Mouse (Mus musculus): ENCODE results near the gene Ireb2. TPM values are rescaled to one million over a fixed set of nuclear protein-coding genes. Genes with fewer than 3 reads are reported as not detected.

The Ireb2 gene
- polyA plus RNA-seq, 1 experiment from 2014 or later: 37.0 TPM

DNA sequence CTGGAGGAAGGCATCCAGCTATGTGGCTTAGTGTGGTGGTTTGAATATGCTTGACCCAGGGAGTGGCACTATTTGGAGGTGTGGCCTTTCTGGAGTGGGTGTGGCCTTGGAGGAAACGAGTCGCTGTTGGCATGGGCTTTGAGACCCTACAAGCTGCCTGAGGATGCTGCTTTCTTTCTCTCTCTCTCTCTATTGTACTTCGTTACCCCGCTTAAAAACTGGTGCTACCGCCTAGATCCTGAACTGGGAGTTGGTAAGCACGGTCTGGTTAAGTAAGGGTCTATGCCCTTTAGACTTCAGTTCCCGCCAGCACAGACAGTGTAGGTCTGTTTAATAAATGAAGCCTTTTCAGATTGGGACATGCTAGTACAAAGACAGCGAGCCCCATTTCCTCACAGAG lies 52.8 kb downstream of the Ireb2 start:
- H3K27ac ChIP-seq: no peak overlapping the region
- H3K4me3 ChIP-seq: peak overlapping the region; percentile 66; the same call in 1 of the 2 replicates
- H3K36me3 ChIP-seq: peaks cover 8% of the 10 kb centered on the region; the same call in 1 of the 2 replicates
- no peaks in the 10 kb centered on the region for H3K27me3 ChIP-seq
- no peak overlapping the region for H3K9ac ChIP-seq
- peak overlapping the region; percentile 78 for H3K4me2 ChIP-seq
- 73% methylated on average over 8 of the region's 8 CpGs for WGBS
- ATAC-seq (ENCODE audit: insufficient number of reproducible peaks, insufficient read depth, low FRiP score, low TSS enrichment, low read depth): no peak
- H3K4me1 ChIP-seq: peaks cover 9% of the 10 kb centered on the region
- no peaks in the 10 kb centered on the region for H3K9me3 ChIP-seq

DNA sequence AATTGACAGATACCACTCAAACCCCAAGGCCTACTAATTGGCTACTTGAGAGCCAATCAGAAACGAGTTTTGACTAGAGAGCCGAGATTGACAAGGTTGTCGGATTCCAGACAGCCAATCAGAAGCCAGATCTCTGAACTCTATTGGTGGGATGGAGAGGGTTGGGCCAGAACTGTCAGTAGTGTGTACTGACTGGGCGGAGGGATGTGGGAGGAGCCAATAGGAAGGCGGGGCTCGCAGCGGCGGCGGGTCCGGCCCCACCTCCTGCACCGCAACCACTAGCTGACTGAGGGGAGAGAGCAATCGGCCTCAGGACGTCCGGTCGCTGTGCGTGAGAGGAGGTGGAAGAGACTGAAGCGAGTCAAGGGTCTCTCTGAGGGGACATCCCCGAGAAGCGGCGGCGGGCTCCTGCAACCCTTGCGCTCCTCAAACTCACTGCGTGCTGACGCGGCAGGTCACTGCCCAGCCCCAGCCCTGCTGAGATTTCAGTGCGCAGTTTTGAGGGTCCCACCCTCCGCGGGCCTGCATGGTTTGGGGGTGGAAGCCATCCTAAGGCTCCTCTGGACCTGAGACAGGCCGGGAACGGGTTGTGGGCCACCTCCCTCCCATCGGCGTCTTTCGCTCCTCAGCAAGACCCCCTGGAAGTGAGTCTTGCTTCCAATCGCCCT lies 53.6 kb downstream of the Ireb2 start, which contains the start of gene Hykk:
Hykk (plus strand) TSS at position 274 of the 668 bp plus-strand sequence.
- peak; percentile 97 for ATAC-seq (ENCODE audit: insufficient number of reproducible peaks, insufficient read depth, low FRiP score, low TSS enrichment, low read depth)
- H3K27ac ChIP-seq: peak within 1 kb of the TSS; percentile 52; the same call in 1 of the 2 replicates
- WGBS: under 1% methylated on average over 34 of the region's 34 CpGs

DNA sequence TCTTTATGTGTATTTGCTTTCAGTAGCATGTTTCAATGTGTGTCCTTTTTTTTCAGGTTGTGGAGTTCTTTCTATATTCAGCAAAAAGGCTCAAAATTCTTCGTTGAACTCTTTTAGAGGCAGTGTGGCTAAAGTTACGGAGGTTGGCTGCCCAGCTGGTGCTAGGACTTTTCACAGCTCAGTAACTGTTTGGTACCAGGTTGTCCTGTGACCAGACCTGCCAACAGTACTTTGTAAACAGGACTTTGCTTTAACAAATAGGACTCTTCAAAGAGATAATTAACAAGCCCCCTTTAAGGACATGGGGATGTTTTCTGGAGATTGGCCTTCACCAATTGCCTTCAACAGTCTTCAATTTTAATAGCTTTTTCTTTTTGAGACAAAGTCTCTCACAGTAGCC lies 54.6 kb downstream of the Ireb2 start:
- Histone ChIP-seq H3K9me3 (no peaks in the 10 kb centered on the region), H3K27ac (no peak overlapping the region), H3K27me3 (no peaks in the 10 kb centered on the region), H3K36me3 (peaks cover 13% of the 10 kb centered on the region), H3K4me3 (peak overlapping the region; percentile 66), H3K9ac (no peak overlapping the region), H3K4me1 (peaks cover 9% of the 10 kb centered on the region), H3K4me2 (peak overlapping the region; percentile 78)
- 71% methylated on average over 2 of the region's 2 CpGs for WGBS
- no peak for ATAC-seq (ENCODE audit: insufficient number of reproducible peaks, insufficient read depth, low FRiP score, low TSS enrichment, low read depth)

More for the DNA sequence above, 53.6 kb downstream of the Ireb2 start, which contains the start of gene Hykk:
- H3K9ac ChIP-seq: peak within 1 kb of the TSS; percentile 85
- H3K36me3 ChIP-seq: peaks cover 6% of the 10 kb centered on the region
- no peaks in the 10 kb centered on the region for H3K9me3 ChIP-seq
- H3K4me2 ChIP-seq: peak within 1 kb of the TSS; percentile 78
- peaks cover 9% of the 10 kb centered on the region for H3K4me1 ChIP-seq
- H3K4me3 ChIP-seq: peak within 1 kb of the TSS; percentile 66
- no peaks in the 10 kb centered on the region for H3K27me3 ChIP-seq

DNA sequence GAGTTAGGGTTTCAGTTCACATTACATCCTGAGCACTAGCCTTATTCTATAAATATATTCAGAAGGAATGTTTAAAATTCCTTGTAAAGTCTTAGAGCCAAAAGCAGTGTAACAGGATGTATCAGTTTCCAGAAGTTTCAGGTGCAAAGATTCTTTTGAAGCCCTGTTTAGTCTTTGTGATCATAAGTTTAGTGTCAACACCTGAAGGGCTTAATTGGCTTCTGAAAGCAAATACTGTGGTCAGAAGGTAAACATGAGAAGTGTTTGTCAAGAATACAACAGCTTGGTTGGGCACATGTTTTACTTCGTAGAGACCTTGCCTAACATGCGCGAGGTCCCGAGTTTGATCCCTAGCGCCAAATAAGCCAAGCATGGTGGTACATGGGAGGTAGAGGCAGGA lies 55.2 kb downstream of the Ireb2 start:
- Histone ChIP-seq H3K27me3 (no peaks in the 10 kb centered on the region), H3K4me3 (no peak overlapping the region), H3K9ac (no peak overlapping the region), H3K9me3 (no peaks in the 10 kb centered on the region), H3K36me3 (peaks cover 13% of the 10 kb centered on the region), H3K27ac (no peak overlapping the region), H3K4me1 (peaks cover 9% of the 10 kb centered on the region), H3K4me2 (no peak overlapping the region)
- 92% methylated on average over 5 of the region's 5 CpGs for WGBS
- ATAC-seq (ENCODE audit: insufficient number of reproducible peaks, insufficient read depth, low FRiP score, low TSS enrichment, low read depth): no peak

DNA sequence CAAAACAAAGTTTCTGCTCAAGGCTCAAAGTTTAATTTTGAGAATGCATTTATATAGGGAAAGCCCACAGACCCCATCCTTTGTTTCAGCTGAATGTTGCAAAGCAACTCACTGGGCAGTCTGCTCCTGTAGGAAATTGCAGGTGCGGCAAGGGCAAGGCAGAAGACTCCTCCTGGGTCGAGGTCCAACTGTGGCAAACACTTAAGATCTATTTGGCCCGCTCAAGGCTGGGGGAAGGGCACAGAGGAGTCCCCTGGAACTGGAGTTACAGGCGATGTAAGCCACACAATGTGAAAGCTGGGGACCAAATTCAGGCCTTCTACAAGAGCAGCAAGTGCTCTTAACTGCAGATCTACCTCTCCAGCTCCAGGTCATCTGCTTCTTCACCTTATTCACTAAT lies 56.4 kb downstream of the Ireb2 start:
- H3K4me1 ChIP-seq: peaks cover 9% of the 10 kb centered on the region
- WGBS: 49% methylated on average over 4 of the region's 4 CpGs

DNA sequence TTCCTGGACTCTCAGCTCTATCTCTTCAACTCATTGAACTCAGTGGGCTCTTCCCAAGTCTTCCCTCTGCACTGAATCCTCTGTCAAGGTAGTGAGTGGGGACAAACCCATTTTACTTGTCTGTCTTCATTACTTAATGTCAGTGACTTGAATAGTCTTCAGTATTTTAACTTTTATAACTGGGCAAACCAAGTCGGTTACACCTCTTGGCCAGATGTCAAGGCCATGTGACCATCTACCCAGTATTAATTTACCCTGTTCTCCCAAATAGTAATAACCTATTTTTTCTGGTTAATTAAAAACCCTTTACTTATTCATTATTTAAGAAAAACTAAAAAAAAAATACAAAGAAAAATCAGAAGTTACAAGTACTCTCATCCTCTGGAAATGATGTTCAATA lies 67.2 kb downstream of the Ireb2 start:
- WGBS: 88% methylated on average over 1 of the region's 1 CpGs
- H3K9ac ChIP-seq: no peak overlapping the region
- no peaks in the 10 kb centered on the region for H3K36me3 ChIP-seq
- no peak overlapping the region for H3K4me2 ChIP-seq
- no peaks in the 10 kb centered on the region for H3K9me3 ChIP-seq
- no peak for ATAC-seq (ENCODE audit: insufficient number of reproducible peaks, insufficient read depth, low FRiP score, low TSS enrichment, low read depth)
- H3K27me3 ChIP-seq: no peaks in the 10 kb centered on the region
- no peaks in the 10 kb centered on the region for H3K4me1 ChIP-seq
- H3K4me3 ChIP-seq: no peak overlapping the region
- no peak overlapping the region for H3K27ac ChIP-seq

More for the DNA sequence above, 56.4 kb downstream of the Ireb2 start:
- Histone ChIP-seq H3K9ac (no peak overlapping the region), H3K4me3 (no peak overlapping the region), H3K27ac (no peak overlapping the region), H3K27me3 (no peaks in the 10 kb centered on the region), H3K9me3 (no peaks in the 10 kb centered on the region), H3K36me3 (peaks cover 13% of the 10 kb centered on the region), H3K4me2 (no peak overlapping the region)
- no peak for ATAC-seq (ENCODE audit: insufficient number of reproducible peaks, insufficient read depth, low FRiP score, low TSS enrichment, low read depth)

DNA sequence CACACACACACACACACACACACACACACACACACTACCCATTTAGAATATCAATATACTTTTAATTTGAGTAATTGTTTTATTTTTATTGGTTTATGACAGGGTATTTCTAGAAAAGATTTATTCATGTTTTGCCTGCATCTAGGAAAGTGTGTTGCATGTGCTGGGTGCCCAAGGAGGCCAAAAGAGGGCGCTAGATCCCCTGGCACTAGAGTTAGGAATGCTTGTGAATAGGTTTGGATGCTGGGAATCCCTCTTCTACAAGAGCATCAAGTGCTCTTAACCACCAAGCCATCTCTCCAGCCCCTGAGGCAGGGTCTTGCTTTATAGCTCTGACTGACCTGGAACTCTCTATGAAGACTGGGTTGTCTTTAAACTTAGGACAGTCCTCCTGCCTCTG lies 68.2 kb downstream of the Ireb2 start:
- 4% methylated on average over 1 of the region's 1 CpGs for WGBS
- H3K27me3 ChIP-seq: no peaks in the 10 kb centered on the region
- no peak overlapping the region for H3K9ac ChIP-seq
- no peaks in the 10 kb centered on the region for H3K9me3 ChIP-seq
- H3K4me3 ChIP-seq: no peak overlapping the region
- ATAC-seq (ENCODE audit: insufficient number of reproducible peaks, insufficient read depth, low FRiP score, low TSS enrichment, low read depth): no peak
- no peak overlapping the region for H3K27ac ChIP-seq
- no peaks in the 10 kb centered on the region for H3K4me1 ChIP-seq
- H3K4me2 ChIP-seq: no peak overlapping the region
- no peaks in the 10 kb centered on the region for H3K36me3 ChIP-seq

DNA sequence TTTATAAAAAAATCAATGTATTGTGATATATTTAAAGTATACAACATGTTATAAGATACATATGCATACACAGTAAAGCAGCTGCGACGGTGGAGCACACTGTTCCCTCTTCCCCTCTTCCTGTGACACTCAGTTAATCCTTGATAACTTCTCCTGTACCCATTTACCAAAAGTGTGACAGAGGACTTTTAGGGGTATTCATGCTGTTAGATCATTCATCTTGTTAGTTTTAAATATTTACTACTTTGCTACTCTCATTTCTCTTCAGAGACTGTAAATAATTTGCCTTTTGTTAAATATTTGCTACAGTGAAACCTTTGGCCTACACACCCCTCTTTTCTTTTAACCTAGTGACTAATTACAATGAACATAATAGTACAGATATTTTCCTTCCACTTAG lies 68.8 kb downstream of the Ireb2 start:
- ATAC-seq (ENCODE audit: insufficient number of reproducible peaks, insufficient read depth, low FRiP score, low TSS enrichment, low read depth): no peak
- Histone ChIP-seq H3K9ac (no peak overlapping the region), H3K27ac (no peak overlapping the region), H3K9me3 (no peaks in the 10 kb centered on the region), H3K36me3 (0 out of 2 replicates have a peak, but pooled peaks cover 3% of the 10 kb centered on the region), H3K4me3 (no peak overlapping the region), H3K4me2 (no peak overlapping the region), H3K4me1 (no peaks in the 10 kb centered on the region), H3K27me3 (no peaks in the 10 kb centered on the region)
- WGBS: 75% methylated on average over 2 of the region's 2 CpGs

DNA sequence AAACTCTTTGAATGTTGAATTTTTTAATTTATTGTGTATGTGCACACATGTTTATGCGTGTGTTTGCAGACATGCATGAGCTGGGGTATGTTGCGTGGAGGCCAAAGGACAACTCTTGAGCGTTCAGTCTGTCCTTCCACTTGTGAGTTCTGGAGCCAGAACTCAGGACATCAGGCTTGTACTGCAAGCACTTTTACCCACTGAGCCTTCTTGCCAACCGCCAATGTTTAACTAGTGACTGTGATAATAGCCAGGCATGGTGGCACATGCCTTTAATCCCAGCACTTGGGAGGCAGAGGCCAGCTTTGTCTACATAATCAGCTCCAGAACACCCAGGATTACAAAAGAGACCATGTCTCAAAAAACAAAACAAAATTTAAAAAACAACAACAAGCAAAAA lies 78.5 kb downstream of the Ireb2 start:
- no peaks in the 10 kb centered on the region for H3K4me1 ChIP-seq
- ATAC-seq (ENCODE audit: insufficient number of reproducible peaks, insufficient read depth, low FRiP score, low TSS enrichment, low read depth): no peak
- no peaks in the 10 kb centered on the region for H3K9me3 ChIP-seq
- no peak overlapping the region for H3K27ac ChIP-seq
- no peak overlapping the region for H3K9ac ChIP-seq
- no peak overlapping the region for H3K4me3 ChIP-seq
- no peaks in the 10 kb centered on the region for H3K27me3 ChIP-seq
- peaks cover 14% of the 10 kb centered on the region for H3K36me3 ChIP-seq
- H3K4me2 ChIP-seq: no peak overlapping the region
- 89% methylated on average over 4 of the region's 4 CpGs for WGBS

DNA sequence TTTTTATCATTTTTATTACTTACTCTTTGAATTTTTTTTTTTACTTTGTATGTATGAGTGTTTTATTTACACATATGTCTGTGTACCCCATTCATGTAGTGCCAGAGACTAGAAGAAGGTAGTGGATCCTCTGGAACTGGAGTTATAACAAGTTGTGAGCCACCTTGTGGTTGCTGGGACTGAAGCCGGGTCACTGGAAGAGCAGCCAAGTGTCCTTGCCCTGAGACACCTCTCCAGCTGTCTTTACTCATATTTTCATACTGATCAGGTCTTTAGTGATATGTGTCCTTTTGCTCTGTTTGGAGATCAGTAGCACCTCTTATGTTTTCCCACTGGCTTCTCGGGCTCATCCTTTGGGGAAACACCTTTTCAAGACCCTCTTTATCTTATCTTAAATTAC lies 80.9 kb downstream of the Ireb2 start:
- H3K9me3 ChIP-seq: no peaks in the 10 kb centered on the region
- H3K27me3 ChIP-seq: no peaks in the 10 kb centered on the region
- no peak for ATAC-seq (ENCODE audit: insufficient number of reproducible peaks, insufficient read depth, low FRiP score, low TSS enrichment, low read depth)
- H3K36me3 ChIP-seq: peaks cover 1% of the 10 kb centered on the region; the same call in 1 of the 2 replicates
- H3K4me2 ChIP-seq: no peak overlapping the region
- H3K4me3 ChIP-seq: no peak overlapping the region
- H3K27ac ChIP-seq: no peak overlapping the region
- no peak overlapping the region for H3K9ac ChIP-seq
- 70% methylated on average over 2 of the region's 2 CpGs for WGBS
- no peaks in the 10 kb centered on the region for H3K4me1 ChIP-seq

DNA sequence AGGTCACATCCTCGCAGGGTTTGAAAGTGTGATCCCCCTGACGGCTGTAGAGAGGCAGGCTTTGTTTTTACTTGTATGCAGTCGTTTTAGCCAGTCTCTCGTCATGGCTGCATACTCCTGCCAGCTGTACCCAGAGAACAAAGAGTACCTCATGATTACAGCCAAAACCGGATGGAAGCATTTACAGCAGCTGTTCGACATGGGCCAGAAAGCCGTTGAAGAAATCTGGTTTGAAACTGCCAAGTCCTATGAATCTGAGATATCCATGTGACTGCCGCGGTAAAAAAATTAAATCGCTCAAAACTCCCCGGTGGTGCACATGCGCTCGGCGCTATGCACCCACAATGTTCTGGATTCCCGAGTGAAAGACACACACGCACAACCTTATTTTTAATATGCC lies 82.7 kb downstream of the Ireb2 start:
- no peaks in the 10 kb centered on the region; the same call in 1 of the 2 replicates for H3K4me1 ChIP-seq
- no peak overlapping the region for H3K4me3 ChIP-seq
- H3K27me3 ChIP-seq: no peaks in the 10 kb centered on the region
- no peak overlapping the region for H3K27ac ChIP-seq
- no peak for ATAC-seq (ENCODE audit: insufficient number of reproducible peaks, insufficient read depth, low FRiP score, low TSS enrichment, low read depth)
- no peak overlapping the region for H3K4me2 ChIP-seq
- no peak overlapping the region for H3K9ac ChIP-seq
- 56% methylated on average over 16 of the region's 16 CpGs for WGBS
- no peaks in the 10 kb centered on the region for H3K9me3 ChIP-seq
- no peaks in the 10 kb centered on the region for H3K36me3 ChIP-seq

DNA sequence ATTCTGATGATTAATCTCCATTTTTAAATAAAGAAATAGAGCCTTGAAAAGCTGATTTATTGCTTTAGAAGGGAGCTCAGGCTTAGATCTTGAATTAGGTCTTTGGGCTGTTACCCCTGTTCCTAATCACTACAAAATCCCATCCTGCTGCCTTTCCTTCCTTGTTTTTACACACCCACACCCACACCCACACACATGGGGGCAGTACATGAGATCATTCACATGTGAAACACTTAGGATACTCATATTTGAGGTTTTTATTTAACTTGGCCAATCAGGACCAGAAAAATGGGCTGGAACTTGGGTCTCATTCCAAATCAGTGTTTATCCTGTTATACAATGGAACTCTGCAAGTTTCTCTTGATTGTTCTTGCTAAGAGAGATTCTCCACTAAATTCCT lies 85.9 kb downstream of the Ireb2 start:
- H3K27me3 ChIP-seq: no peaks in the 10 kb centered on the region
- H3K27ac ChIP-seq: no peak overlapping the region
- no peaks in the 10 kb centered on the region for H3K9me3 ChIP-seq
- peaks cover 25% of the 10 kb centered on the region for H3K36me3 ChIP-seq
- H3K4me2 ChIP-seq: no peak overlapping the region
- no peak overlapping the region for H3K9ac ChIP-seq
- H3K4me1 ChIP-seq: peaks cover 20% of the 10 kb centered on the region
- H3K4me3 ChIP-seq: no peak overlapping the region
- ATAC-seq (ENCODE audit: insufficient number of reproducible peaks, insufficient read depth, low FRiP score, low TSS enrichment, low read depth): no peak

Measured in embryonic facial prominence, embryonic 13.5 days (tissue).